Mouse (Mus musculus): Measurements from ENCODE around the gene Bcl2l2. TPM values are rescaled to one million over a fixed set of nuclear protein-coding genes. Genes with fewer than 3 reads are reported as not detected.

Gene Bcl2l2
- 12.5 TPM for polyA plus RNA-seq (2014; fragmentation: Illumina TruSeq; extraction: RNeasy Lipid Tissue Mini Kit (QIAGEN cat#74804); ENCODE audit: low replicate concordance)

GRCm38 (mm10) chr14:54883154-54884021 lies at the start of gene Bcl2l2, which contains the start of gene Gm20521:
Gene Bcl2l2, plus strand, starts transcription at chr14:54883377.
Gene Gm20521, plus strand, starts transcription at chr14:54883441.

GRCm38 (mm10) chr14:54870861-54871260 lies 12.3 kb upstream of the Bcl2l2 start, which contains the start of gene Homez:
Gene Homez, minus strand, starts transcription at chr14:54870961.

GRCm38 (mm10) chr14:54877048-54877715 lies 6.0 kb upstream of the Bcl2l2 start, which contains the start of gene Ppp1r3e:
Gene Ppp1r3e, minus strand, starts transcription at chr14:54877550.

GRCm38 (mm10) chr14:54892200-54892599 lies 9.0 kb downstream of the Bcl2l2 start, which contains the start of gene Pabpn1:
Gene Pabpn1, plus strand, starts transcription at chr14:54892500.

GRCm38 (mm10) chr14:54912886-54913285 lies 29.7 kb downstream of the Bcl2l2 start, which contains the start of gene Slc22a17:
Gene Slc22a17, minus strand, starts transcription at chr14:54913132.

GRCm38 (mm10) chr14:54925349-54926342 lies 42.5 kb downstream of the Bcl2l2 start, which contains the start of gene Efs:
Gene Efs, minus strand, starts transcription at chr14:54926126.

GRCm38 (mm10) chr14:54932645-54933150 lies 49.5 kb downstream of the Bcl2l2 start, which contains the start of gene Il25:
Gene Il25, plus strand, starts transcription at chr14:54932695.

GRCm38 (mm10) chr14:54935904-54936830 lies 53.0 kb downstream of the Bcl2l2 start, which contains the start of gene Cmtm5:
Gene Cmtm5, plus strand, starts transcription at chr14:54936261.

Other genes starting within 250 kb of the Bcl2l2 start
- not detected for gene Gm17606, start 242.4 kb upstream of the Bcl2l2 start, polyA plus RNA-seq (2014; fragmentation: Illumina TruSeq; extraction: RNeasy Lipid Tissue Mini Kit (QIAGEN cat#74804); ENCODE audit: low replicate concordance)
- gene Cdh24, start 242.0 kb upstream of the Bcl2l2 start, polyA plus RNA-seq (2014; fragmentation: Illumina TruSeq; extraction: RNeasy Lipid Tissue Mini Kit (QIAGEN cat#74804); ENCODE audit: low replicate concordance): not detected
- gene 1700123O20Rik, start 197.2 kb upstream of the Bcl2l2 start, polyA plus RNA-seq (2014; fragmentation: Illumina TruSeq; extraction: RNeasy Lipid Tissue Mini Kit (QIAGEN cat#74804); ENCODE audit: low replicate concordance): 21.3 TPM
- gene Acin1, start 196.4 kb upstream of the Bcl2l2 start, polyA plus RNA-seq (2014; fragmentation: Illumina TruSeq; extraction: RNeasy Lipid Tissue Mini Kit (QIAGEN cat#74804); ENCODE audit: low replicate concordance): 101 TPM
- gene Gm29776, start 184.5 kb upstream of the Bcl2l2 start, polyA plus RNA-seq (2014; fragmentation: Illumina TruSeq; extraction: RNeasy Lipid Tissue Mini Kit (QIAGEN cat#74804); ENCODE audit: low replicate concordance): not detected
- not detected for gene Cebpe, start 171.2 kb upstream of the Bcl2l2 start, polyA plus RNA-seq (2014; fragmentation: Illumina TruSeq; extraction: RNeasy Lipid Tissue Mini Kit (QIAGEN cat#74804); ENCODE audit: low replicate concordance)
- 32.0 TPM for gene Slc7a8, start 101.4 kb upstream of the Bcl2l2 start, polyA plus RNA-seq (2014; fragmentation: Illumina TruSeq; extraction: RNeasy Lipid Tissue Mini Kit (QIAGEN cat#74804); ENCODE audit: low replicate concordance)
- not detected for gene Rnf212b, start 69.2 kb upstream of the Bcl2l2 start, polyA plus RNA-seq (2014; fragmentation: Illumina TruSeq; extraction: RNeasy Lipid Tissue Mini Kit (QIAGEN cat#74804); ENCODE audit: low replicate concordance)
- gene Homez, start 12.4 kb upstream of the Bcl2l2 start, polyA plus RNA-seq (2014; fragmentation: Illumina TruSeq; extraction: RNeasy Lipid Tissue Mini Kit (QIAGEN cat#74804); ENCODE audit: low replicate concordance): 3.3 TPM
- 3.3 TPM for gene Ppp1r3e, start 5.8 kb upstream of the Bcl2l2 start, polyA plus RNA-seq (2014; fragmentation: Illumina TruSeq; extraction: RNeasy Lipid Tissue Mini Kit (QIAGEN cat#74804); ENCODE audit: low replicate concordance)
- not detected for gene Gm20521, start 64 bp downstream of the Bcl2l2 start, polyA plus RNA-seq (2014; fragmentation: Illumina TruSeq; extraction: RNeasy Lipid Tissue Mini Kit (QIAGEN cat#74804); ENCODE audit: low replicate concordance)
- gene Pabpn1, start 9.1 kb downstream of the Bcl2l2 start, polyA plus RNA-seq (2014; fragmentation: Illumina TruSeq; extraction: RNeasy Lipid Tissue Mini Kit (QIAGEN cat#74804); ENCODE audit: low replicate concordance): 46.7 TPM
- 0.22 TPM for gene Slc22a17, start 29.8 kb downstream of the Bcl2l2 start, polyA plus RNA-seq (2014; fragmentation: Illumina TruSeq; extraction: RNeasy Lipid Tissue Mini Kit (QIAGEN cat#74804); ENCODE audit: low replicate concordance)
- gene Efs, start 42.7 kb downstream of the Bcl2l2 start, polyA plus RNA-seq (2014; fragmentation: Illumina TruSeq; extraction: RNeasy Lipid Tissue Mini Kit (QIAGEN cat#74804); ENCODE audit: low replicate concordance): not detected
- gene Il25, start 49.3 kb downstream of the Bcl2l2 start, polyA plus RNA-seq (2014; fragmentation: Illumina TruSeq; extraction: RNeasy Lipid Tissue Mini Kit (QIAGEN cat#74804); ENCODE audit: low replicate concordance): not detected
- gene Cmtm5, start 52.9 kb downstream of the Bcl2l2 start, polyA plus RNA-seq (2014; fragmentation: Illumina TruSeq; extraction: RNeasy Lipid Tissue Mini Kit (QIAGEN cat#74804); ENCODE audit: low replicate concordance): not detected
- not detected for gene Myh6, start 83.5 kb downstream of the Bcl2l2 start, polyA plus RNA-seq (2014; fragmentation: Illumina TruSeq; extraction: RNeasy Lipid Tissue Mini Kit (QIAGEN cat#74804); ENCODE audit: low replicate concordance)
- gene Gm17428, start 93.6 kb downstream of the Bcl2l2 start, polyA plus RNA-seq (2014; fragmentation: Illumina TruSeq; extraction: RNeasy Lipid Tissue Mini Kit (QIAGEN cat#74804); ENCODE audit: low replicate concordance): not detected
- not detected for gene Myh7, start 111.2 kb downstream of the Bcl2l2 start, polyA plus RNA-seq (2014; fragmentation: Illumina TruSeq; extraction: RNeasy Lipid Tissue Mini Kit (QIAGEN cat#74804); ENCODE audit: low replicate concordance)
- gene Ngdn, start 132.1 kb downstream of the Bcl2l2 start, polyA plus RNA-seq (2014; fragmentation: Illumina TruSeq; extraction: RNeasy Lipid Tissue Mini Kit (QIAGEN cat#74804); ENCODE audit: low replicate concordance): 1.9 TPM
- gene Zfhx2, start 208.9 kb downstream of the Bcl2l2 start, polyA plus RNA-seq (2014; fragmentation: Illumina TruSeq; extraction: RNeasy Lipid Tissue Mini Kit (QIAGEN cat#74804); ENCODE audit: low replicate concordance): 0.41 TPM
- gene Thtpa, start 211.4 kb downstream of the Bcl2l2 start, polyA plus RNA-seq (2014; fragmentation: Illumina TruSeq; extraction: RNeasy Lipid Tissue Mini Kit (QIAGEN cat#74804); ENCODE audit: low replicate concordance): 3.2 TPM
- gene Ap1g2, start 223.2 kb downstream of the Bcl2l2 start, polyA plus RNA-seq (2014; fragmentation: Illumina TruSeq; extraction: RNeasy Lipid Tissue Mini Kit (QIAGEN cat#74804); ENCODE audit: low replicate concordance): 15.8 TPM
- 0.37 TPM for gene Jph4, start 233.6 kb downstream of the Bcl2l2 start, polyA plus RNA-seq (2014; fragmentation: Illumina TruSeq; extraction: RNeasy Lipid Tissue Mini Kit (QIAGEN cat#74804); ENCODE audit: low replicate concordance)